Mouse (Mus musculus): ENCODE measurements around the gene Trak1.

Trak1 gene

GRCm38 (mm10) chr9:121394882-121395281 lies 97.6 kb downstream of the Trak1 start:
- no peak for DNase-seq (ENCODE audit: low read depth, low spot score)

- DNase-seq (ENCODE audit: low read depth, low spot score): no peak
These were observed 98.5 kb downstream of the Trak1 start for GRCm38 (mm10) chr9:121395812-121396211.

GRCm38 (mm10) chr9:121398100-121398760 lies 100.9 kb downstream of the Trak1 start:
- no peak for DNase-seq (ENCODE audit: low read depth, low spot score)

- DNase-seq (ENCODE audit: low read depth, low spot score): no peak
These were observed 101.5 kb downstream of the Trak1 start for GRCm38 (mm10) chr9:121398761-121399160.

GRCm38 (mm10) chr9:121400608-121401007 lies 103.3 kb downstream of the Trak1 start:
- DNase-seq (ENCODE audit: low read depth, low spot score): no peak

- peak; percentile 70 for DNase-seq (ENCODE audit: low read depth, low spot score)
These were observed 105.9 kb downstream of the Trak1 start for GRCm38 (mm10) chr9:121403157-121403671.

- no peak for DNase-seq (ENCODE audit: low read depth, low spot score)
These were observed 106.4 kb downstream of the Trak1 start for GRCm38 (mm10) chr9:121403699-121404098.

GRCm38 (mm10) chr9:121405088-121405681 lies 107.9 kb downstream of the Trak1 start:
- no peak for DNase-seq (ENCODE audit: low read depth, low spot score)

GRCm38 (mm10) chr9:121405792-121406191 lies 108.5 kb downstream of the Trak1 start:
- no peak for DNase-seq (ENCODE audit: low read depth, low spot score)

- DNase-seq (ENCODE audit: low read depth, low spot score): no peak
These were observed 116.9 kb downstream of the Trak1 start for GRCm38 (mm10) chr9:121414237-121414636.

GRCm38 (mm10) chr9:121415626-121416241 lies 118.4 kb downstream of the Trak1 start:
- DNase-seq (ENCODE audit: low read depth, low spot score): no peak

- DNase-seq (ENCODE audit: low read depth, low spot score): no peak
These were observed 119.2 kb downstream of the Trak1 start for GRCm38 (mm10) chr9:121416460-121416859.

- no peak for DNase-seq (ENCODE audit: low read depth, low spot score)
These were observed 119.8 kb downstream of the Trak1 start for GRCm38 (mm10) chr9:121416872-121417637.

GRCm38 (mm10) chr9:121419011-121419410 lies 121.7 kb downstream of the Trak1 start:
- no peak for DNase-seq (ENCODE audit: low read depth, low spot score)

GRCm38 (mm10) chr9:121419573-121419972 lies 122.3 kb downstream of the Trak1 start:
- DNase-seq (ENCODE audit: low read depth, low spot score): no peak

- DNase-seq (ENCODE audit: low read depth, low spot score): no peak
These were observed 123.5 kb downstream of the Trak1 start for GRCm38 (mm10) chr9:121420817-121421216.

- DNase-seq (ENCODE audit: low read depth, low spot score): no peak
These were observed 125.1 kb downstream of the Trak1 start for GRCm38 (mm10) chr9:121422402-121422801.

- no peak for DNase-seq (ENCODE audit: low read depth, low spot score)
These were observed 126.3 kb downstream of the Trak1 start for GRCm38 (mm10) chr9:121423621-121424020.

GRCm38 (mm10) chr9:121424281-121425164 lies 127.2 kb downstream of the Trak1 start:
- DNase-seq (ENCODE audit: low read depth, low spot score): no peak

- DNase-seq (ENCODE audit: low read depth, low spot score): no peak
These were observed 129.1 kb downstream of the Trak1 start for GRCm38 (mm10) chr9:121426451-121426850.

GRCm38 (mm10) chr9:121426902-121427301 lies 129.6 kb downstream of the Trak1 start:
- no peak for DNase-seq (ENCODE audit: low read depth, low spot score)
